Mouse (Mus musculus) C3H10T1/2 (cell line): ENCODE measurements around the gene Gm10681. TPM values are rescaled to one million over a fixed set of nuclear protein-coding genes. Genes with fewer than 3 reads are reported as not detected.

Experiments used
- polyA plus RNA-seq, 2 experiments: library from polyadenylated mRNA; unstranded; fragments of >200 nt; fragmentation: generic; extraction: Trizol; gene quantifications; one replicate each; pipeline ENCODE4 v1.2.1; 2012; ENCODE audit warnings: missing spikeins in 2 of 2

The Gm10681 gene
- not detected for polyA plus RNA-seq

GRCm38 (mm10) chr3:98588707-98589106 is at the start of gene Gm10681:
Gene Gm10681 (minus strand): TSS chr3:98588807.

GRCm38 (mm10) chr3:98630152-98630551 is 41.5 kb upstream of the Gm10681 start, which contains the start of gene Hsd3b5:
Gene Hsd3b5 (minus strand): TSS chr3:98630252.

GRCm38 (mm10) chr3:98510414-98510813 is 78.2 kb downstream of the Gm10681 start, which contains the start of gene Hsd3b4:
Gene Hsd3b4 (minus strand): TSS chr3:98510514.

Other genes starting within 250 kb of the Gm10681 start
- 100 to 1,000 TPM; 120 to 620 TPM for gene Phgdh, start 248.8 kb downstream of the Gm10681 start, polyA plus RNA-seq
- gene Zfp697, start 206.3 kb downstream of the Gm10681 start, polyA plus RNA-seq = 1 to 10 TPM; 1.5 TPM
- gene Gm4450, start 131.7 kb downstream of the Gm10681 start, polyA plus RNA-seq = not detected
- not detected for gene Hsd3b4, start 78.3 kb downstream of the Gm10681 start, polyA plus RNA-seq
- gene Hsd3b5, start 41.4 kb upstream of the Gm10681 start, polyA plus RNA-seq = not detected
- gene Hsd3b2, start 135.7 kb upstream of the Gm10681 start, polyA plus RNA-seq = not detected
- not detected for gene Hsd3b3, start 174.3 kb upstream of the Gm10681 start, polyA plus RNA-seq
- not detected for gene Hsd3b6, start 225.6 kb upstream of the Gm10681 start, polyA plus RNA-seq